Mouse (Mus musculus) intestine, embryonic 16.5 days (tissue): ENCODE data around the gene Camta1. TPM values are rescaled to one million over a fixed set of nuclear protein-coding genes. Genes with fewer than 3 reads are reported as not detected.
A peak's percentile ranks its signal among the peaks of the same experiment; 100 is the strongest.

Source experiments
- ATAC-seq: fragments of 200-750 bp; cut with Nextera tagmentation; 2 replicates; pipeline ENCODE4 v1.8.0; 2017; ENCODE audit warnings: moderate TSS enrichment, moderate library complexity
- H3K27ac ChIP-seq: fragments of 300-500 bp; sonication (generic); 2 replicates; pipeline ENCODE4 v1.5.1; 2014; ENCODE audit warnings: mild to moderate bottlenecking, low read length
- H3K27me3 ChIP-seq: fragments of 300-500 bp; sonication (generic); replicated peaks from 2 replicates; pipeline ENCODE4 v1.6.1; 2014; ENCODE audit warnings: low read length, control low read depth, mixed read lengths; ENCODE audit not compliant: control insufficient read depth, insufficient read depth
- H3K36me3 ChIP-seq: fragments of 300-500 bp; sonication (generic); 2 replicates; pipeline ENCODE4 v1.6.1; 2014; ENCODE audit warnings: low read length, control low read depth; ENCODE audit not compliant: control insufficient read depth, insufficient read depth
- H3K4me1 ChIP-seq: fragments of 300-500 bp; sonication (generic); 2 replicates; pipeline ENCODE4 v1.6.1; 2014; ENCODE audit warnings: low read length, control low read depth, mixed read lengths; ENCODE audit not compliant: control insufficient read depth, insufficient read depth
- H3K4me2 ChIP-seq: fragments of 300-500 bp; sonication (generic); 2 replicates; pipeline ENCODE4 v1.6.1; 2014; ENCODE audit warnings: low read depth, low read length, control low read depth
- H3K4me3 ChIP-seq: fragments of 300-500 bp; sonication (generic); 2 replicates; pipeline ENCODE4 v1.5.1; 2014; ENCODE audit warnings: mild to moderate bottlenecking, low read length
- H3K9ac ChIP-seq: fragments of 300-500 bp; sonication (generic); 2 replicates; pipeline ENCODE4 v1.6.1; 2014; ENCODE audit warnings: low read depth, low read length
- H3K9me3 ChIP-seq: fragments of 300-500 bp; sonication (generic); 2 replicates; pipeline ENCODE4 v1.6.1; 2016; ENCODE audit warnings: low read length, control low read depth; ENCODE audit not compliant: control insufficient read depth
- WGBS: fragments of 180-500 bp; shearing (Covaris S2); extraction: QIAGEN DNeasy Blood & Tissue Kit; methylation state at CpG from one replicate; pipeline ENCODE4 v1.1.7; 2014; 5-methylcytosine and 5-hydroxymethylcytosine counted together
- polyA plus RNA-seq: library from polyadenylated mRNA; unstranded; fragments of >200 nt; fragmentation: Nextera tagmentation; extraction: Ambion mirVana; gene quantifications from 2 replicates; pipeline ENCODE4 v1.2.1, GENCODE M21; 2015

Camta1 gene
- polyA plus RNA-seq, 1 experiment from 2014 or later = 69.1 TPM

GRCm38 (mm10) chr4:151207566-151207965 lies 654.1 kb downstream of the Camta1 start:
- WGBS = 84% methylated on average over 7 of the region's 7 CpGs
- no peak overlapping the region for H3K4me2 ChIP-seq

DNA sequence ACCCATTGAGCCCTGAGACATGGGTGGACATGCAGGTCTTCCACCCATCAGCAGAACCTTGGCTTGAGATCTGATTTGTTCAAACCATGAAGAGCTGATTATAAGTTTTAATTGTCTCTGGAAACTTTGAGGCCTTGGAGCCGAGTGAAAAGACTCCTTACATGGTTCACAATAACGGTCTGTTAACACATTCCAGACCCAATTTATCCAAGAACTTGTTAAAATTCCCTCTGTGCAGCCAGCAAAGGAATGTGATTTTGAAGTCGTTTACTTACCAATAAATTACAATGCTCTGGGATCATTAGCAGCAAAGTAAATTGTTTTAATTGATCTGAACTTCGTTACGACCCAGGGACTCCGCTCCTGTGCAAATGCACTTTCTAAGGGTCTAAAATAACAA lies 658.8 kb downstream of the Camta1 start:
- H3K4me3 ChIP-seq = no peak overlapping the region
- WGBS = 61% methylated on average over 6 of the region's 6 CpGs

More at GRCm38 (mm10) chr4:151207566-151207965, 654.1 kb downstream of the Camta1 start:
- Histone ChIP-seq H3K9ac (no peak overlapping the region), H3K4me1 (no peaks in the 10 kb centered on the region), H3K4me3 (no peak overlapping the region), H3K9me3 (no peaks in the 10 kb centered on the region), H3K36me3 (no peaks in the 10 kb centered on the region), H3K27ac (no peak overlapping the region), H3K27me3 (no peaks in the 10 kb centered on the region)
- ATAC-seq = no peak

DNA sequence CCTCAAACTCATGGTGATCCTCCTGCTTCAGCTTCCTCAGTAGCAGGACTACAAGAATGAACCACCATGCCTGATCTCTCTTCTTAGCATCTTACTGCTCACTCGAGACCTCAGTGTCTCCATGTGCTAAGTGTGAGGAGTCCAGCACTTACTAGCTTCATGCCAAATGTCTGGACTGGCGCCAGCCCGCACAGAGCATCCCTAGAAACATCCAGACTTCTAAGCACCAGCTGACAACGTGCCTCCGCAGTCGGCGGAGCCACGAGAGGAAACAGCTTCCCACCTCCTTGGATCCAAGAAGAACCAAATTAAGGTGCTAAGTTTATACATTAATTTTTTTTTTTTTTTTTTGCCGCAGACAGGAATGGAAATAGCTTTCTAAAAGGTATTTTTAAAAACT lies 661.4 kb downstream of the Camta1 start:
- no peak for ATAC-seq
- H3K9ac ChIP-seq = no peak overlapping the region
- no peaks in the 10 kb centered on the region for H3K4me1 ChIP-seq
- H3K4me3 ChIP-seq = no peak overlapping the region
- H3K36me3 ChIP-seq = no peaks in the 10 kb centered on the region
- WGBS = 71% methylated on average over 9 of the region's 9 CpGs
- no peaks in the 10 kb centered on the region for H3K9me3 ChIP-seq
- H3K27ac ChIP-seq = no peak overlapping the region
- no peak overlapping the region for H3K4me2 ChIP-seq
- no peaks in the 10 kb centered on the region for H3K27me3 ChIP-seq

More for the DNA sequence above, 658.8 kb downstream of the Camta1 start:
- Histone ChIP-seq H3K27ac (no peak overlapping the region), H3K9ac (no peak overlapping the region), H3K4me2 (no peak overlapping the region), H3K4me1 (no peaks in the 10 kb centered on the region), H3K27me3 (no peaks in the 10 kb centered on the region), H3K36me3 (no peaks in the 10 kb centered on the region), H3K9me3 (no peaks in the 10 kb centered on the region)
- ATAC-seq = no peak

DNA sequence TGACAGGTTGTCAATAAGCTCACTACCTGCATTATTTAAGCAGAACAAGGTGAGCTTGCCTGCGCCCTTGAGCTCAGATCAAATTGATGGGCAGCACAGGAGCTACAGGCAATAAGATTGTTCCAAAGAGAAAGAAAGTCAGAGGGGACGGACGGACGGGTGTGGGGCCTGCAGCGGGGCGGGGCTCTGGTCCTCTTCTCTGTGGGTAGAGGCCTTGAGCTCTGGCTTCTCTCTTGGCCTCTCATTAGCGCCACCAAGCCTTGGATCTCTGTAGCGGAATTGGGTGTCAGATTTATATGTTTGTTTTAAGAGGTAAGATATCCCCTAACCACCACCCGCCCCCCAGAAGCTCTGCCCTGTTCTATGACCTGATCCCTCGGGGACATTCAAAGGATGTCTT lies 666.5 kb downstream of the Camta1 start:
- H3K36me3 ChIP-seq = no peaks in the 10 kb centered on the region
- H3K4me2 ChIP-seq = no peak overlapping the region
- H3K27ac ChIP-seq = no peak overlapping the region
- H3K9me3 ChIP-seq = no peaks in the 10 kb centered on the region
- no peaks in the 10 kb centered on the region for H3K27me3 ChIP-seq
- ATAC-seq = no peak
- no peak overlapping the region for H3K4me3 ChIP-seq
- H3K4me1 ChIP-seq = no peaks in the 10 kb centered on the region
- 35% methylated on average over 10 of the region's 10 CpGs for WGBS
- H3K9ac ChIP-seq = no peak overlapping the region

DNA sequence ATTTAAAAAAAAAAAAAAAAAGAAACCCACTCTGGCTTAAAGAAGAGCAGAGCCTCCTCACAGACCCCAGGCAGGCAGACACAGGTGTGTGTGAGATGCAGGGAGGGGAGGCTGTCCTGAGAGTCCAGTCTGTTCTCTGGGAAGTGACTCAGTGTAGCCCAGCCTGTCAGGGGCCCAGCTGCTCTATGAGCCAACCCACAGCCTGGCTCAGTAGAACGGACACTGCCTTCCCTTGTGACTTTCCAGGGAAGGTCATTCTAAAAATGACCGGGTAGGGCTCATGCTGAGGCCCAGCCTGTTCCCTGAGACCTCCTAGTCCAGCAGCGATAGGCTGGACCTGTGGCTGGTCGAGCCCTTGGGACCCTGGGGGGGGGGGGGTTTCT lies 667.0 kb downstream of the Camta1 start:
- Histone ChIP-seq H3K9ac (no peak overlapping the region), H3K27me3 (no peaks in the 10 kb centered on the region), H3K36me3 (no peaks in the 10 kb centered on the region), H3K4me2 (no peak overlapping the region), H3K27ac (no peak overlapping the region), H3K4me3 (no peak overlapping the region), H3K4me1 (no peaks in the 10 kb centered on the region), H3K9me3 (no peaks in the 10 kb centered on the region)
- WGBS = 54% methylated on average over 4 of the region's 4 CpGs
- no peak for ATAC-seq

DNA sequence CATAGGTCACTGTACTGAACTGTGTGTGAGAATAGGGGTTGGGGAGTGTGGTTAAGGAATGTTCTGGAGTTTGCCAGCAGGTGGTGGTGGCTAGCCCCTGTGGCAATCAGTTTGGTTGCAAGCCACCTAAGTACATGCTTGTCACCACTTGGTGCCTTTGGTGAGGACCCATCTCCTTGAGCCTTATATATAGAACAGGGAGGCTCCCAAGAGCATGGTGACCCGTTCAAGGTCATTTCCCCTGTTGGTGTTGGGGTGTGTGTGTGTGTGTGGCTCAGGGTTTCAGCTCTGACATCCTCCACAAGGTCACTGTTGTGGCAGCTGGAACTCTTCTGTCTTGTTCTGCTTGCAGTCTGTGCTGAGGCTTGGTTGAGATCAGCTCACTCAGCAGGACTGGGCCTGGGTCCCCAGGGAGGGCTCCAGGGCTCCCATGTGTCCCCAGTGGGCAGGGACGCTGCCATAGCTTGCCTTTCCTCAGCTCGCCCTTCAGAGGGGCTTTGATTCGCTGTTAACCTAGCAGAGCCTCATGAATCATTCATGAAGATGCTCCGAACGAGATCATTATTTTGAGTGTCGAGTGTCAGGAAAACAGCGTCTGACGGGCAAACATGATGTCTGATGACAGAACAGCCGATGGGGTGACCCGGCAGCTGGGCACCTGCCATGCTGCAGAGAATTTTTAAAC lies 667.5 kb downstream of the Camta1 start:
- Histone ChIP-seq H3K4me2 (no peak overlapping the region), H3K9me3 (no peaks in the 10 kb centered on the region), H3K4me1 (no peaks in the 10 kb centered on the region), H3K36me3 (no peaks in the 10 kb centered on the region), H3K9ac (no peak overlapping the region), H3K4me3 (no peak overlapping the region), H3K27me3 (no peaks in the 10 kb centered on the region), H3K27ac (no peak overlapping the region)
- 56% methylated on average over 11 of the region's 11 CpGs for WGBS
- no peak for ATAC-seq

DNA sequence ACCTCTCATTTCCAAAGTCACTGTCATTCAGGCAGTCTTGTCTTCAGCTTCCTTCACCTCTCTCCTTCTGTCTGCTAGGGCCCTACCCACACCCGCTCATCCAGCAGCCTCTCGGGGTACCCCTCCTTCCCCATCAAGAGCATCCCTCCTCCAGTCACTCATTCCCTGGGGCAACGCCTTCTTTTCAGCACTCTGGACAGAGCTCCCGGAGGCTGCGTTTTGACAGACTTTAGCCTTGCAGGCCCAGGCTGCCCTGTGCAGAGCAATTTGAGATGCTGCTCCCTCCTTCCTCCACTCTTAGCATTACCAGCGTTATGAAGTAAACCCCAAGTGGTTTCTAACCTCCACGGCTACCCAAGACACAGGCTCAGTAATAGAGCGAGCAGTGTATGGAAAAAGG lies 675.2 kb downstream of the Camta1 start:
- no peak for ATAC-seq
- Histone ChIP-seq H3K9me3 (no peaks in the 10 kb centered on the region), H3K4me2 (no peak overlapping the region), H3K4me1 (no peaks in the 10 kb centered on the region), H3K27ac (no peak overlapping the region), H3K9ac (no peak overlapping the region), H3K27me3 (no peaks in the 10 kb centered on the region), H3K36me3 (no peaks in the 10 kb centered on the region), H3K4me3 (no peak overlapping the region)
- 5% methylated on average over 8 of the region's 8 CpGs for WGBS

DNA sequence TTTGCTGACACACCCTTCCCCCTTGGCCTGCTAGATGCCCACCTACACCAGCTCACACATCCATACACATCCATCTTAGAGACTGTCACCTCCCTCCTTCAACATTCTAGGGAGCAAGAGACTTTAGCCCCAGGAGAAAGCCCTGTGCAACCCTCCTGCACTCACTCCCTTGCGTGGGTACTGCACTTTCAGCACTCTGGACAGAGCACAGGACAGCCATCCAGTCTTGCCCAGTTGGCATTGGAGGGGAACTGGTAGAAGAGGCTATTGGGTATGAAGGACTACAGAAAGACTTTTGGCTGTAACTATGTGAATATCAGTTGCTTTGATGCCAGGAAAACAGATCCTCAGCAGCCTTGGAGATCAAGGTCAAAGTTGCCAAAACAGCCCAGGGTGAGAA lies 675.9 kb downstream of the Camta1 start:
- ATAC-seq = no peak
- no peaks in the 10 kb centered on the region for H3K36me3 ChIP-seq
- H3K4me2 ChIP-seq = no peak overlapping the region
- no peak overlapping the region for H3K9ac ChIP-seq
- peaks cover 1% of the 10 kb centered on the region for H3K4me1 ChIP-seq
- H3K4me3 ChIP-seq = no peak overlapping the region
- no peak overlapping the region for H3K27ac ChIP-seq
- 25% methylated on average over 1 of the region's 1 CpGs for WGBS
- H3K9me3 ChIP-seq = no peaks in the 10 kb centered on the region
- H3K27me3 ChIP-seq = no peaks in the 10 kb centered on the region

DNA sequence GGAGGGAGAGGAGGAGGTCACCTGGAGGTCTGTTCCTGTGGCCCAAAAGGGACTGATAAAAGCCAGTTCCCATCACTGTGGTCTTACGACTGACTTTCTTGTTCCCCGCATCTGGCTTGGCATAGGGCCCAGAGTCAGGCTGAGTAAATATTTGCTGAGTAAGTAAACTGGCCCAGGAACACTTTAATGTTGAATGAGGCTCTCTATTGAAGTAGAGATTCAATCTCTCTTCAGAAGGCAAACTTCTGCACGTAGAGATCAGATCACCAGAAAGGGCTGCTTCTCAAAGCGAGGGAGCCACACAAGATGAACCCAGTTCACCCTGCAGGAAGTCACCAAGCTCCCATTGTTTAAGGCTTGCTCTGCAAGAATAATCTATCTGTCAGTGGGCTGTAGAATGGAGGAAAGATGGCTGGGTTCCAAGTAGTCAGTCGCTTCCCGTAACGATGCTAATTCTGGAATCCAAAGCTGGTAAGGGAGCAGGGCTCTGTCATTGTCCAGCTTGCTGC lies 681.2 kb downstream of the Camta1 start:
- no peaks in the 10 kb centered on the region for H3K9me3 ChIP-seq
- H3K27ac ChIP-seq = peak overlapping the region; percentile 57
- ATAC-seq = peak; percentile 79
- WGBS = 2% methylated on average over 7 of the region's 7 CpGs
- H3K4me2 ChIP-seq = no peak overlapping the region
- H3K4me3 ChIP-seq = no peak overlapping the region
- no peaks in the 10 kb centered on the region for H3K27me3 ChIP-seq
- H3K36me3 ChIP-seq = no peaks in the 10 kb centered on the region
- H3K4me1 ChIP-seq = peaks cover 19% of the 10 kb centered on the region
- H3K9ac ChIP-seq = no peak overlapping the region

GRCm38 (mm10) chr4:151179639-151180038 lies 682.0 kb downstream of the Camta1 start:
- 28% methylated on average over 3 of the region's 3 CpGs for WGBS
- Histone ChIP-seq H3K4me2 (no peak overlapping the region), H3K4me1 (peaks cover 19% of the 10 kb centered on the region)

More at GRCm38 (mm10) chr4:151179639-151180038, 682.0 kb downstream of the Camta1 start:
- peak overlapping the region; percentile 36; the same call in 1 of the 2 replicates for H3K27ac ChIP-seq
- no peak for ATAC-seq
- no peaks in the 10 kb centered on the region for H3K36me3 ChIP-seq
- no peaks in the 10 kb centered on the region for H3K27me3 ChIP-seq
- no peaks in the 10 kb centered on the region for H3K9me3 ChIP-seq
- H3K9ac ChIP-seq = no peak overlapping the region
- no peak overlapping the region for H3K4me3 ChIP-seq
